Mouse (Mus musculus) layer of hippocampus, postnatal 10 days (tissue): Measurements from ENCODE around the gene S100a8. TPM values are rescaled to one million over a fixed set of nuclear protein-coding genes. Genes with fewer than 3 reads are reported as not detected.

Source experiments
- DNase-seq, 2 experiments: peaks; one replicate each; pipeline ENCODE4 v3.0.0; 2021; ENCODE audit warnings: low spot score in 2 of 2
- total RNA-seq, 2 experiments: library from RNA; stranded (reverse); gene quantifications; 2 replicates each; pipeline ENCODE4 v1.2.3; 2021

Gene S100a8
- total RNA-seq, 2 experiments from 2014 or later, result 10.0 TPM; not detected in 1

DNA sequence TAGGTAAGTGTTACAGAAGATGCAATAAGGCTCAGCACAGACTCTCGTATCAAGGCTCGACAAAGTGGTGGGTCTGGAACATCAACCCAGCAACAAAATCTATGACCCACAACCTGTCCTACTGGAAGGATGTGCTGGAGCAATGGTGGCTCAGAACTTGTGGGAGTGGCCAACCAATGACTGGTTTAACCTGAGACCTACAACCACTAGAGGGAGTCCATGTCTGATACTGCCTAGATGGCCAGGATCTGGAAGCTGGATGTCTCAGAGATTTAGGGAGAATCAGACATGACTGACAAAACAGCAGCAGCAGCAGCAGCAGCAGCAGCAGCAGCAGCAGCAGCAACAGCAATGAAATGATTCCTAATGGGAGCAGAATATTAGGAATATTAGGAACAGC lies 4.6 kb upstream of the S100a8 start:
- no peak for DNase-seq

GRCm38 (mm10) chr3:90678656-90679055 lies 9.9 kb downstream of the S100a8 start:
- no peak for DNase-seq

DNA sequence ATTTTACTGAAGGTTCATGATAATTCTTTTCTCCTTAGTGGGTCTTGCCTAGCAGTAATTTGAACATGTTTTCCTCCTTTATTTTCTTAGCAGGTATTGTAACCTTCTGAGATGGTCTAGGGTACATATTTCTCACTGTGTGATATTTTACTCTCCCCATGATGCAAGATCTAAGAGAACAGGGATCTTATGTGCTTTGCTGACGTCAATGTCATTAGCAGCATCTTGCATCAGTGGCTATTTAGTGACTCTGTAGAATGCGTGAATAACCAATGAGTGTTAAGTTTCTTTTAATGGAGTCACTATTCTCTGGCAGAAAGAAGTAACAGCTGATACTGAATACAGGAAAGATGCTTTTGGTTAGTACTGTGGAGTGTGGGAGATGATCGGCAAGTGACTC lies 15.2 kb downstream of the S100a8 start:
- DNase-seq, result no peak

DNA sequence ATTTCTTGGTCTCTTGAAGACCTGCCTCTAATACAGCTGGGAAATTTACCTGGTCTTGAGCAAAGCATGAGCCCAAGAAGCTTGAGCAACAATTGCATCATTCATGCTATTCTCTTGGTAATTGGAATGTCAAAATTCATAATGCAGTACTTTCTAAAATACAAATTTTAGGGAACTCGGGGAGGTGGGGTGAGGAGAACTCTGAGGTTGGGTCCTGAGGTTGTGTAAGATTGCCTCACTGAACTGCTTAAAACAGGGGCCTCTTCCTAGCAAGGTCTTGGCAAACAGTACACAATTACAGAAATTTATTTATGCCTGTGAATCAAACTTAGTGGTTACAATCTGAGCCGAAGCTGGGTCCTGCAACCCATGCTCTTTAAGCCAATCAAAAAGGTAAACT lies 18.1 kb downstream of the S100a8 start:
- no peak for DNase-seq

DNA sequence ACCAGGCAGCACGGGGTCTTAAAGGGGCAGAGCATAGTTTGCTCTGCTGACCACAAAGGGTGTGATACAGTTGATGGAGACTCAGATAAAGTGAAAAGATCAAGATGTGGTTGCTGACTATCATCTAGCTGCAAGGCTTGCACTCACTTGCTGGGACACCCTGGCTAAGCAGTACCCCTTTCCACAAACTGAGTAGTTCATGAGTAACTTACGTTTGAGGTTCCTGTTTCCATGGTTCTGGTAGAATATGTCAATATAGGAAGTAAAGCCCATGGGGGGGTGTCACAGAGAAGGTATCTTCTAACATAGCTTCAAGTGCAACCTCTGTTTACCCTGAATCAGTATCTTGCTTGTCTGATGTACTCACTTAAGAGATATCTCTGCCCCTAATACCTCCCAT lies 24.7 kb downstream of the S100a8 start:
- DNase-seq, result no peak

DNA sequence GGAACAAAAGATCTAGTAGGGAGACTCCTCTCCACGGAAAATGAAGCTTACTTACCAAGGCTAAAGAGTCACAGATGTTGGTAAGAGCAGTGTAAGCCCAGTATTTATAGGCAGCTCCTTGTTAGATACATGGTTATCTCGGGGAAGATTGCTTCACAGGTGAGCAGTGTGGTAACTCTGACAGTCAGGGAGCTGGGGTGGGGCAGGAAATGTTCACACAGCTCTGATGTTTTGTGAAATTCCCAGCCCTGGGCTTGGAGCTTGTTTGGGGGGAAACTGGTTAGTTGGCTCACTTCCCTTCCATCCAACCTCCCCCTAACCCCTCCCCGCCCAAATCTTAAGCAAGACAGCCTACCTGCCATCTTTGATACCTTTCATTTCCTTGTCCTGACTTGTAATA lies 26.8 kb downstream of the S100a8 start, which contains the start of gene S100a9:
Gene S100a9, minus strand, starts transcription at position 109 of the 400 bp plus-strand sequence.
- no peak for DNase-seq

GRCm38 (mm10) chr3:90702244-90702643 lies 33.5 kb downstream of the S100a8 start:
- DNase-seq, result no peak

GRCm38 (mm10) chr3:90708523-90709202 lies 39.9 kb downstream of the S100a8 start:
- peak; percentile 34 to 39 for DNase-seq

DNA sequence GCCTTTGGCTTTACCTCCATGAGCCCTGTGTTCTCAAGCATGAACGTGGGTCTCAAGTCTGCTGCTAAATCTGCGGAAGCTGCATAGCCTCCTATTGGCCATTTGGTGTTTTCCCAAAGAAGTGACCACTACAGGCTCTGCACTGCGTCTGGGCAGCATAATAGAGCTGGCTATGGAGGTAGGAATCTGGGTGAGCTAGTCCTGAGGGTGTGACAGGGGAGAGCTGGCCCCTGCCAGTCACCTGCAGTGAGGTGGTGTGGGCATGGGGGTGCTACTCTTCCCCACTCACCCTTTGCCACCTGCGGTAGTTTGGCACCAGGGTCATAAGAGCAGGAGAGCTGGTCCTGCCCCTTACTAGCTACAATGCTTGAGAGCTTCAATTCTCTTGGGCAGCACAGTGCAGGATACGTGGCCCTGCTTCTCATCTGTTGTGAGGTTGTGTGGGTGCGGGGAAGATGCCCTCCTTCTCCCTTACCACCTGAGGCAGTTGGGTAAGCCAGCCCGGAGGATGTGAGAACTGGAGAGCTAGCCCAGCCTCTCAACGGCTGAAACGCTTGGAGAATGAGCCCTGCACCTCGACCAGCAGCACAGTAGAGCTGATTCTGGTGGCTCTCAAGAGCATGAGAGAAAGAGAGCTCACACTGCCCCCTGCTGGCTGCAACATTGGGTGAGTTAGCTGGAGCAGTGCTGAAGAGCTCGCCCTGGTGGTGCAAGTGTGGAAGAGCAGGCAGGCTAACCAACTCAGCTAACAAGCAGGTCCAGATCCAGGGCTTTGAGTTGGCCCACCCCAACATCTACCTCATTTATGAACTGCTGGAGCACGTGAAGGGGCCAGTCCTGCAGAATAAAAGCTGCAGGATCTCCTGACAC lies 41.0 kb downstream of the S100a8 start:
- DNase-seq, result peak; percentile 87

Other genes starting within 250 kb of the S100a8 start
- 10 to 100 TPM; 59.6 to 61.2 TPM for gene Ints3, start 235.4 kb upstream of the S100a8 start, total RNA-seq
- 1 to 10 TPM; 5.2 to 6.6 TPM for gene Npr1, start 203.1 kb upstream of the S100a8 start, total RNA-seq
- 100 to 1,000 TPM; 107 to 109 TPM for gene Ilf2, start 192.9 kb upstream of the S100a8 start, total RNA-seq
- gene Snapin, start 177.9 kb upstream of the S100a8 start, total RNA-seq, result 10 to 100 TPM; 43.8 to 46.3 TPM
- 100 to 1,000 TPM; 173 to 189 TPM for gene Chtop, start 159.5 kb upstream of the S100a8 start, total RNA-seq
- gene S100a1, start 154.6 kb upstream of the S100a8 start, total RNA-seq, result 10 to 100 TPM; 71.0 to 73.5 TPM
- 10 to 100 TPM; 28.4 to 30.9 TPM for gene S100a13, start 154.5 kb upstream of the S100a8 start, total RNA-seq
- under 1 TPM; 0.38 to 0.55 TPM for gene S100a14, start 142.1 kb upstream of the S100a8 start, total RNA-seq
- gene S100a16, start 131.7 kb upstream of the S100a8 start, total RNA-seq, result 100 to 1,000 TPM in 1 of 2 experiments, 10 to 100 TPM in 1; 90.0 to 104 TPM
- gene S100a3, start 108.4 kb upstream of the S100a8 start, total RNA-seq, result 1 to 10 TPM; 2.2 to 2.9 TPM
- not detected for gene S100a2, start 78.7 kb upstream of the S100a8 start, total RNA-seq
- not detected for gene Gm42674, start 67.1 kb upstream of the S100a8 start, total RNA-seq
- 10 to 100 TPM; 12.7 to 14.4 TPM for gene S100a4, start 65.2 kb upstream of the S100a8 start, total RNA-seq
- not detected for gene S100a5, start 60.5 kb upstream of the S100a8 start, total RNA-seq
- 10 to 100 TPM; 30.9 to 35.7 TPM for gene S100a6, start 56.1 kb upstream of the S100a8 start, total RNA-seq
- gene S100a7a, start 15.0 kb upstream of the S100a8 start, total RNA-seq, result under 1 TPM in 1 of 2 experiments, not detected in 1; 0.27 TPM
- gene S100a9, start 26.7 kb downstream of the S100a8 start, total RNA-seq, result 10 to 100 TPM in 1 of 2 experiments, not detected in 1; 15.3 TPM
- not detected for gene Pglyrp4, start 57.9 kb downstream of the S100a8 start, total RNA-seq
- gene Gm5849, start 108.9 kb downstream of the S100a8 start, total RNA-seq, result not detected